ENCODE assay signal across 8 mouse cellular contexts in genomic region chr11:6290883-6291282, GRCm38 (mm10). TPM values are rescaled to one million over a fixed set of nuclear protein-coding genes. Genes with fewer than 3 reads are reported as not detected.
DNase-seq lines count a peak whose midpoint lies in the region; ATAC-seq and TF ChIP-seq lines count a peak whose summit lies in the region.

No protein-coding gene starts in this region.

- in situ Hi-C loops in CH12.LX (cut with MboI; ENCODE audit: low pct_ligation_motif_present, low pct_unique_long_range_greater_than_20kb, low sequenced_read_pairs): no loop called here

- TF ChIP-seq POLR2A in CH12.LX (IDR thresholded peaks at IDR 0.05; ENCODE audit: low read depth, low read length): no peak

- TF ChIP-seq CTCF in CH12.LX (conservative IDR thresholded peaks at IDR 0.05 in 1 of 2, IDR thresholded peaks at IDR 0.05 in 1 of 2; ENCODE audit: low read depth in 2 of 2, low read length in 2 of 2): no peak
- no peak for TF ChIP-seq CTCF in liver, embryonic 14.5 days (IDR thresholded peaks at IDR 0.05; ENCODE audit: low read depth)

- H3K27me3 ChIP-seq in heart, embryonic 12.5 days (replicated peaks): no peaks in the 10 kb centered on the region
- peaks cover 7% of the 10 kb centered on the region for H3K27me3 ChIP-seq in CH12.LX (replicated peaks)
- H3K27me3 ChIP-seq in forebrain, embryonic 13.5 days: no peaks in the 10 kb centered on the region
- H3K27me3 ChIP-seq in liver, embryonic 14.5 days (ENCODE audit: control insufficient read depth, insufficient read depth, low read length): no peaks in the 10 kb centered on the region

- peak overlapping the region; percentile 94 for H3K27ac ChIP-seq in heart, embryonic 12.5 days (ENCODE audit: poor library complexity, severe bottlenecking)
- H3K27ac ChIP-seq in CH12.LX (ENCODE audit: insufficient read depth, low read depth): no peak overlapping the region
- no peak overlapping the region for H3K27ac ChIP-seq in forebrain, embryonic 13.5 days
- peak overlapping the region; percentile 93 for H3K27ac ChIP-seq in liver, embryonic 14.5 days

- no peak for TF ChIP-seq EP300 in CH12.LX (IDR thresholded peaks at IDR 0.05; ENCODE audit: low read length)
- no peak for TF ChIP-seq EP300 in liver, embryonic 14.5 days (IDR thresholded peaks at IDR 0.05; ENCODE audit: low read depth)

- no peaks in the 10 kb centered on the region for H3K9me3 ChIP-seq in heart, embryonic 12.5 days (replicated peaks)
- no peaks in the 10 kb centered on the region for H3K9me3 ChIP-seq in CH12.LX (replicated peaks; ENCODE audit: low read length)
- no peaks in the 10 kb centered on the region for H3K9me3 ChIP-seq in forebrain, embryonic 13.5 days (replicated peaks)
- H3K9me3 ChIP-seq in liver, embryonic 14.5 days (ENCODE audit: control insufficient read depth, low read length): no peaks in the 10 kb centered on the region

- peak overlapping the region; percentile 89 for H3K9ac ChIP-seq in heart, embryonic 12.5 days
- peak overlapping the region; percentile 41; the same call in 1 of the 2 replicates for H3K9ac ChIP-seq in CH12.LX (ENCODE audit: insufficient read depth, low read depth)
- H3K9ac ChIP-seq in forebrain, embryonic 13.5 days: peak overlapping the region; percentile 75
- peak overlapping the region; percentile 92 for H3K9ac ChIP-seq in liver, embryonic 14.5 days (replicated peaks)

- TF ChIP-seq RAD21 in CH12.LX (IDR thresholded peaks at IDR 0.05; ENCODE audit: low read depth, low read length): no peak

- dilution Hi-C loops in CH12.LX (cut with MboI; ENCODE audit: extremely low pct_ligation_motif_present, extremely low pct_unique_long_range_greater_than_20kb, low sequenced_read_pairs): no loop called here

- 24% methylated on average over 3 of the region's 3 CpGs for WGBS in heart, embryonic 12.5 days
- 24% methylated on average over 3 of the region's 3 CpGs for WGBS in forebrain, embryonic 13.5 days
- WGBS in liver, embryonic 14.5 days (ENCODE audit: insufficient replicate concordance): 28% methylated on average over 3 of the region's 3 CpGs

- peak overlapping the region; percentile 83 for H3K4me3 ChIP-seq in heart, embryonic 12.5 days
- peak overlapping the region in 1 of 3 experiments; percentile 72 for H3K4me3 ChIP-seq in CH12.LX (replicated peaks in 1 of 3; ENCODE audit: low read depth in 2 of 3, low read length in 2 of 3, poor library complexity in 1 of 3)
- H3K4me3 ChIP-seq in forebrain, embryonic 13.5 days: peak overlapping the region; percentile 72
- peak overlapping the region; percentile 79 to 82; a peak in 3 of 4 replicates for H3K4me3 ChIP-seq in liver, embryonic 14.5 days (ENCODE audit: insufficient read depth in 1 of 2, low read depth in 2 of 2, low read length in 2 of 2)

- no peak for ATAC-seq in heart, embryonic 12.5 days (ENCODE audit: insufficient number of reproducible peaks, low FRiP score)
- ATAC-seq in forebrain, embryonic 13.5 days: no peak
- no peak for ATAC-seq in liver, embryonic 14.5 days (ENCODE audit: insufficient read depth)

- peak overlapping the region; percentile 68 for H3K4me2 ChIP-seq in heart, embryonic 12.5 days
- peak overlapping the region; percentile 63 for H3K4me2 ChIP-seq in CH12.LX (ENCODE audit: insufficient read depth, low read depth, poor library complexity, severe bottlenecking)
- peak overlapping the region; percentile 75 for H3K4me2 ChIP-seq in forebrain, embryonic 13.5 days
- H3K4me2 ChIP-seq in liver, embryonic 14.5 days (ENCODE audit: low read depth): peak overlapping the region; percentile 98

- H3K36me3 ChIP-seq in heart, embryonic 12.5 days: no peaks in the 10 kb centered on the region
- H3K36me3 ChIP-seq in CH12.LX (replicated peaks in 1 of 2; ENCODE audit: control insufficient read depth in 1 of 2, insufficient read depth in 1 of 2, low read length in 1 of 2): peaks cover 2 to 9% of the 10 kb centered on the region in 2 experiments
- no peaks in the 10 kb centered on the region for H3K36me3 ChIP-seq in forebrain, embryonic 13.5 days (ENCODE audit: poor library complexity, severe bottlenecking)
- H3K36me3 ChIP-seq in liver, embryonic 14.5 days (replicated peaks; ENCODE audit: control insufficient read depth, insufficient read depth, low read depth): no peaks in the 10 kb centered on the region

- H3K4me1 ChIP-seq in heart, embryonic 12.5 days (replicated peaks): peaks cover 14% of the 10 kb centered on the region
- peaks cover 6 to 31% of the 10 kb centered on the region in 2 experiments; a peak in 3 of 4 replicates for H3K4me1 ChIP-seq in CH12.LX (ENCODE audit: control insufficient read depth in 1 of 2, insufficient read depth in 2 of 2)
- H3K4me1 ChIP-seq in forebrain, embryonic 13.5 days: peaks cover 12% of the 10 kb centered on the region
- H3K4me1 ChIP-seq in liver, embryonic 14.5 days (replicated peaks; ENCODE audit: control insufficient read depth in 2 of 2, insufficient read depth in 2 of 2, low read length in 1 of 2): peaks cover 36 to 37% of the 10 kb centered on the region in 2 experiments

- peaks cover 33% of the 10 kb centered on the region for H3K79me2 ChIP-seq in CH12.LX (replicated peaks; ENCODE audit: control insufficient read depth, extremely low read depth, insufficient read depth, poor library complexity, severe bottlenecking)

- DNase-seq in heart, adult 9 months (ENCODE audit: low spot score in 2 of 2): no peak
- no peak for DNase-seq in CH12.LX (ENCODE audit: extremely low read depth)
- no peak for DNase-seq in liver, embryonic 14.5 days (ENCODE audit: low read depth in 3 of 3, low spot score in 3 of 3)
- no peak for DNase-seq in adrenal gland, postnatal 25 days
- no peak for DNase-seq in adrenal gland, adult 18-20 months (ENCODE audit: low spot score in 2 of 2)
- DNase-seq in cerebellum, adult 18-20 months: no peak

TF ChIP-seq in CH12.LX, 34 proteins besides CTCF, POLR2A, EP300 and RAD21:
- no peak for TF ChIP-seq MEF2A (IDR thresholded peaks at IDR 0.05; ENCODE audit: borderline replicate concordance, low read depth, low read length)
- TF ChIP-seq NRF1 (IDR thresholded peaks at IDR 0.05; ENCODE audit: low read depth, low read length): no peak
- TF ChIP-seq MAX (IDR thresholded peaks at IDR 0.05; ENCODE audit: low read length): no peak
- TF ChIP-seq MYC (IDR thresholded peaks at IDR 0.05; ENCODE audit: low read depth, low read length): no peak
- no peak for TF ChIP-seq CHD2 (IDR thresholded peaks at IDR 0.05; ENCODE audit: low read length)
- no peak for TF ChIP-seq USF1 (IDR thresholded peaks at IDR 0.05; ENCODE audit: low read depth, low read length)
- TF ChIP-seq ZMIZ1 (IDR thresholded peaks at IDR 0.05; ENCODE audit: low read depth, low read length): no peak

RNA-seq across cellular contexts. Expression of gene Ogdh, which starts 0.6 kb away (rescaled TPM):
- polyA plus RNA-seq in heart, embryonic 12.5 days (2016; fragmentation: Nextera tagmentation; extraction: Ambion mirVana): 284 and 289 TPM in 2 replicates
- total RNA-seq in CH12.LX (2012; rRNA removed) (120 TPM in 2 replicates), CH12.LX (2014; rRNA removed) (43.7 and 47.1 TPM in 2 replicates)
- polyA plus RNA-seq in CH12.LX (2012; ENCODE audit: insufficient read length, low read depth): 157 and 173 TPM in 2 replicates
- polyA plus RNA-seq in forebrain, embryonic 13.5 days (2015; fragmentation: Nextera tagmentation; extraction: Ambion mirVana): 71.2 and 85.4 TPM in 2 replicates
- polyA plus RNA-seq in liver, embryonic 14.5 days (2012; rRNA removed): 38.6 and 41.8 TPM in 2 replicates
- polyA plus RNA-seq in liver, embryonic 14.5 days (2014; fragmentation: Nextera tagmentation; extraction: Ambion mirVana): 60.6 and 72.8 TPM in 2 replicates
- 547 and 550 TPM in 2 replicates for total RNA-seq in adrenal gland, postnatal 25 days (2021)
- 100 to 1,000 TPM; 633 to 799 TPM for total RNA-seq in adrenal gland, adult 18-20 months (2021)

RNA-seq across cellular contexts. Expression of gene Tmed4, which starts 16.2 kb away (rescaled TPM):
- polyA plus RNA-seq in heart, embryonic 12.5 days (2016; fragmentation: Nextera tagmentation; extraction: Ambion mirVana): 85.4 and 87.9 TPM in 2 replicates
- total RNA-seq in CH12.LX (2012; rRNA removed) (44.8 and 54.1 TPM in 2 replicates), CH12.LX (2014; rRNA removed) (50.6 and 52.2 TPM in 2 replicates)
- polyA plus RNA-seq in CH12.LX (2012; ENCODE audit: insufficient read length, low read depth): 52.3 and 59.9 TPM in 2 replicates
- 154 and 155 TPM in 2 replicates for polyA plus RNA-seq in forebrain, embryonic 13.5 days (2015; fragmentation: Nextera tagmentation; extraction: Ambion mirVana)
- polyA plus RNA-seq in liver, embryonic 14.5 days (2012; rRNA removed): 23.9 and 28.3 TPM in 2 replicates
- 37.4 and 37.5 TPM in 2 replicates for polyA plus RNA-seq in liver, embryonic 14.5 days (2014; fragmentation: Nextera tagmentation; extraction: Ambion mirVana)
- total RNA-seq in adrenal gland, postnatal 25 days (2021): 93.1 and 105 TPM in 2 replicates
- total RNA-seq in adrenal gland, adult 18-20 months (2021): 100 to 1,000 TPM; 107 to 112 TPM

RNA-seq across cellular contexts. Expression of gene Ddx56, which starts 23.3 kb away (rescaled TPM):
- polyA plus RNA-seq in heart, embryonic 12.5 days (2016; fragmentation: Nextera tagmentation; extraction: Ambion mirVana): 64.2 and 67.1 TPM in 2 replicates
- total RNA-seq in CH12.LX (2012; rRNA removed) (163 and 206 TPM in 2 replicates), CH12.LX (2014; rRNA removed) (247 and 274 TPM in 2 replicates)
- polyA plus RNA-seq in CH12.LX (2012; ENCODE audit: insufficient read length, low read depth): 196 and 200 TPM in 2 replicates
- polyA plus RNA-seq in forebrain, embryonic 13.5 days (2015; fragmentation: Nextera tagmentation; extraction: Ambion mirVana): 84.2 and 92.6 TPM in 2 replicates
- 25.4 and 28.7 TPM in 2 replicates for polyA plus RNA-seq in liver, embryonic 14.5 days (2012; rRNA removed)
- 45.8 and 53.4 TPM in 2 replicates for polyA plus RNA-seq in liver, embryonic 14.5 days (2014; fragmentation: Nextera tagmentation; extraction: Ambion mirVana)
- 52.5 and 57.3 TPM in 2 replicates for total RNA-seq in adrenal gland, postnatal 25 days (2021)
- 10 to 100 TPM; 48.2 to 52.5 TPM for total RNA-seq in adrenal gland, adult 18-20 months (2021)

Comparison
In these comparisons a context has a peak if more than half of its experiments do, and no peak if none do; other contexts are left out.
1. H3K27ac ChIP-seq: peak in heart, embryonic 12.5 days (single experiment) and liver, embryonic 14.5 days (single experiment); none in CH12.LX (single experiment) and forebrain, embryonic 13.5 days (single experiment).
2. H3K9ac ChIP-seq: peak in every context shown above with its lines; median percentile 92 in liver, embryonic 14.5 days; 89 in heart, embryonic 12.5 days; 75 in forebrain, embryonic 13.5 days; 41 in CH12.LX.
3. Peak in every context shown above with its lines, with median percentiles within 50 percentile points of each other: H3K4me2 ChIP-seq.